Mouse (Mus musculus) limb, embryonic 11.5 days (tissue): ENCODE results near the gene Glud1. TPM values are rescaled to one million over a fixed set of nuclear protein-coding genes. Genes with fewer than 3 reads are reported as not detected.

Experiments used
- ATAC-seq: fragments of 200-750 bp; cut with Nextera tagmentation; 2 replicates; pipeline ENCODE4 v1.8.0; 2017; ENCODE audit warnings: low read depth; ENCODE audit not compliant: insufficient number of reproducible peaks, low FRiP score, low TSS enrichment
- DNase-seq: peaks from one replicate; pipeline ENCODE4 v3.0.0-alpha.2; 2015; ENCODE audit warnings: low spot score
- H3K27ac ChIP-seq: fragments of 300-500 bp; sonication (generic); replicated peaks from 2 replicates; pipeline ENCODE4 v1.5.1; 2014; ENCODE audit warnings: low read depth, mild to moderate bottlenecking, low read length
- H3K27me3 ChIP-seq: fragments of 300-500 bp; sonication (generic); 2 replicates; pipeline ENCODE4 v1.6.1; 2014; ENCODE audit warnings: mild to moderate bottlenecking, low read length, mixed read lengths; ENCODE audit not compliant: control insufficient read depth, insufficient read depth
- H3K36me3 ChIP-seq: fragments of 300-500 bp; sonication (generic); 2 replicates; pipeline ENCODE4 v1.6.1; 2014; ENCODE audit warnings: mild to moderate bottlenecking, low read length, moderate library complexity, mixed read lengths; ENCODE audit not compliant: control insufficient read depth, insufficient read depth
- H3K4me1 ChIP-seq: fragments of 300-500 bp; sonication (generic); 2 replicates; pipeline ENCODE4 v1.6.1; 2014; ENCODE audit warnings: low read length, mixed read lengths; ENCODE audit not compliant: control insufficient read depth, insufficient read depth
- H3K4me2 ChIP-seq: fragments of 300-500 bp; sonication (generic); 2 replicates; pipeline ENCODE4 v1.6.1; 2014; ENCODE audit warnings: low read depth, mild to moderate bottlenecking, moderate library complexity; ENCODE audit not compliant: severe bottlenecking
- H3K4me3 ChIP-seq: fragments of 300-500 bp; sonication (generic); 2 replicates; pipeline ENCODE4 v1.5.1; 2014; ENCODE audit warnings: low read depth, low read length
- H3K9ac ChIP-seq: fragments of 300-500 bp; sonication (generic); 2 replicates; pipeline ENCODE4 v1.6.1; 2014; ENCODE audit warnings: mild to moderate bottlenecking, low read length
- H3K9me3 ChIP-seq: fragments of 300-500 bp; sonication (generic); 2 replicates; pipeline ENCODE4 v1.6.1; 2016; ENCODE audit warnings: low read length; ENCODE audit not compliant: control insufficient read depth
- WGBS: fragments of 180-500 bp; shearing (Covaris S2); extraction: QIAGEN DNeasy Blood & Tissue Kit; methylation state at CpG from one replicate; pipeline ENCODE4 v1.1.7; 2014; 5-methylcytosine and 5-hydroxymethylcytosine counted together
- polyA plus RNA-seq: library from polyadenylated mRNA; unstranded; fragments of >200 nt; fragmentation: Nextera tagmentation; extraction: Ambion mirVana; gene quantifications from 2 replicates; pipeline ENCODE4 v1.2.1, GENCODE M21; 2014

Gene Glud1
- polyA plus RNA-seq, 1 experiment from 2014 or later = 76.3 TPM

DNA sequence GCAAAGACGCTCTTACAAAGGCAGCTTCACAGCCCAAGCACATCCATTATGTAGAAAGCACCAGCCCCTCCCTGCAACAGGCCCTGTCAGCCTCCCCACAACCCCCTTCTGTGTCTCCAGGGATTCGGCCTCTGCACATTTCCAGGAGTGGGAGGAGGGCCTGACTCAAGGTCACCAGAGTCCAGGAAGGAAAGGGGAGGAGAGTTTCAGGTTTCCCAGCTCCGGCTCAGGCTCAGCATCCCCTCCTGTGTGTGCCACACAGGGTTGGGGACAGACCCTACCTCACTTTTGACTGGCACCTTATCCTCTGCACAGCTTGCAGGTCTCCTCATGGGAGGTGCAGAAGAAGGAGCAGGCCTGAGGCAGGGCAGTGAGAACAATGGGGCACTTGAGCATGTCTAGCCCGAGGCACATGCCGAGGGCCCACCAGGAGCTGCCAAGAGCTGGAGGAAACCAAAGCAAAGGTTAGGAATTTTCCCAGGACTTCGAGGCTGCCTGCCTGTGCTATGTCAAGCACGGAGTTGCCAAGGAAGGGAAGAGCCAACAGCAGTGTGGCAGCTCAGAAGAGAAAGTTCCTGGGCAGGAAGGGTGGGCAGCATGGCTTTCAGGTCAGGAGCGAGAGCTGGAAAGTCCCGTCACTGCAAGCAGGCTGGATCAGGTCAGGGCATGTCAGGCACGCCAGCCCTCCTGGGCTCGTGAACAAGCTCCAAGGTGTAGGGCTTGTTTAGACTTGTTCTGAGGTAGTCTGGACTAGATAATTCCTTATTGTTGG lies 68.2 kb downstream of the Glud1 start:
- Histone ChIP-seq H3K9ac (no peak overlapping the region; the same call in 1 of the 2 replicates), H3K27ac (peak overlapping the region; percentile 79), H3K4me1 (peaks cover 8% of the 10 kb centered on the region), H3K9me3 (no peaks in the 10 kb centered on the region), H3K27me3 (no peaks in the 10 kb centered on the region), H3K4me3 (no peak overlapping the region), H3K36me3 (no peaks in the 10 kb centered on the region), H3K4me2 (no peak overlapping the region; the same call in 1 of the 2 replicates)
- ATAC-seq (peak; percentile 67), DNase-seq (peak; percentile 67)
- 46% methylated on average over 11 of the region's 11 CpGs for WGBS

DNA sequence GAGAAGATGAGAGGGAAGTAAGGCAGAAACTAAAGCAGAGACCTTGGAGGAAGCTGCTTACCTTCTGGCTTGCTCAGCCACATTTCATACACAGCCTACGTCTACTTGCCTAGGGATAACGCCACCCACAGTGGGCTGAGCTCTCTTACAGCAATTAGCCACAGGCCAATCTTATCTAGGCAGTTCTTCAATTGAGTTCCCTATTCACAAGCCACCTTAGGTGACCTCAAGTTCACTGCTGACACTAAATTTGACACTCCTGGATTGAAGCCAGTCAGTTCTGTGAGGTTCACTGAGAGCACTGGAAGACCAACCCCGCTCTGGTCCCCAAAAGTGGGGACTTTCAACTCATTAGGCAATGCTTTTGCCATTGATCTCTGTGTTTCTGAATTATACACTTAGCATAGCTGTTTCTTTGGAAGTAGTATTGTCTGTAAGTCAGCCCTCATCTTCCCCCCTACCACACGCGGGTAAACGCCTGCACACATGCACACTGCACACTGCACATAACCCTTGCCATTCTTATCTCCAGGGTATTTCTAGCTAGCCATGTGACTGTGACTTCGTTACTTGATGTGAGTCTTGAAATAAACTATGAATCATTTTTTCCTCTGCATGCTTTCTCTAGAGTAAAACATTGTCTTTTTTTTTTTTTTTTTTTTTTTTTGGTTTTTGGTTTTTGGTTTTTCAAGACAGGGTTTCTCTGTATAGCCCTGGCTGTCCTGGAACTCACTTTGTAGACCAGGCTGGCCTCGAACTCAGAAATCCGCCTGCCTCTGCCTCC lies 72.6 kb downstream of the Glud1 start:
- WGBS = 88% methylated on average over 9 of the region's 9 CpGs
- no peak for DNase-seq
- Histone ChIP-seq H3K4me3 (no peak overlapping the region), H3K9ac (no peak overlapping the region), H3K4me1 (peaks cover 8% of the 10 kb centered on the region), H3K27ac (no peak overlapping the region), H3K27me3 (no peaks in the 10 kb centered on the region), H3K36me3 (no peaks in the 10 kb centered on the region), H3K9me3 (no peaks in the 10 kb centered on the region), H3K4me2 (no peak overlapping the region)
- ATAC-seq = no peak

DNA sequence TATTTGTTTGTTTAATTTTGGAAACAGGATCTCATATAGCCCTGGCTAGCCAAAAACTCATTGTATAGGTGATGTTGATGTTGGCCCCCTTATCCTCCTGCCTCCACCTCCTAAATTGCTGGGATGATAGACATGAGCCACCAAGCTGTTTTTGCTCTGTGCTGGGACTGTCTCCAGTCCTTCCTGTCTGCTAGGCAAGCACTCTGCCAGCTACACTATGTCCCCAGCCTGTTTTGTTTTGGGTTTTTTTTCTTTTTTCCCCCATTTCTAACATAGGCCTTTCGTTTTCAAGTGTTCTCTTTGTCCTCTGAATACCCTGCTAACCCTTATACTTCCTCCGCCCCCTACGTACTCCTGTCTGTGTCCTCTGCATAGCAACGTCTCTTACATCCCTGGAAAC lies 82.8 kb downstream of the Glud1 start:
- Histone ChIP-seq H3K4me2 (no peak overlapping the region), H3K27me3 (no peaks in the 10 kb centered on the region), H3K4me1 (no peaks in the 10 kb centered on the region), H3K36me3 (no peaks in the 10 kb centered on the region), H3K4me3 (no peak overlapping the region), H3K27ac (no peak overlapping the region), H3K9ac (no peak overlapping the region), H3K9me3 (no peaks in the 10 kb centered on the region)
- WGBS = 81% methylated on average over 4 of the region's 4 CpGs
- DNase-seq (no peak), ATAC-seq (no peak)

Other genes with a start within 250 kb of the Glud1 start
- gene Anxa8, start 224.7 kb upstream of the Glud1 start, polyA plus RNA-seq = 1.5 and 2.4 TPM in 2 replicates
- not detected in 2 replicates for gene A630023A22Rik, start 208.0 kb upstream of the Glud1 start, polyA plus RNA-seq
- not detected in 2 replicates for gene Npy4r, start 158.2 kb upstream of the Glud1 start, polyA plus RNA-seq
- gene Gprin2, start 109.1 kb upstream of the Glud1 start, polyA plus RNA-seq = 0.41 and 0.44 TPM in 2 replicates
- 0.13 and 0.14 TPM in 2 replicates for gene Syt15, start 91.1 kb upstream of the Glud1 start, polyA plus RNA-seq
- gene Shld2, start 234 bp upstream of the Glud1 start, polyA plus RNA-seq = 11.7 and 12.7 TPM in 2 replicates
- not detected in 2 replicates for gene Fam25c, start 44.7 kb downstream of the Glud1 start, polyA plus RNA-seq
- gene Sncg, start 64.1 kb downstream of the Glud1 start, polyA plus RNA-seq = 3.1 and 3.5 TPM in 2 replicates
- 5.8 and 6.3 TPM in 2 replicates for gene Mmrn2, start 64.7 kb downstream of the Glud1 start, polyA plus RNA-seq
- 67.2 and 74.5 TPM in 2 replicates for gene Bmpr1a, start 192.6 kb downstream of the Glud1 start, polyA plus RNA-seq
- gene 9230112D13Rik, start 212.1 kb downstream of the Glud1 start, polyA plus RNA-seq = not detected in 2 replicates